Mouse (Mus musculus) urinary bladder, postnatal 14 days (tissue): ENCODE results near the gene Angptl8.

Source experiments
- DNase-seq: peaks from one replicate; pipeline ENCODE4 v3.0.0; 2021; ENCODE audit warnings: low spot score

Angptl8 gene

GRCm38 (mm10) chr9:21816716-21817305, 18.5 kb upstream of the Angptl8 start:
- no peak for DNase-seq

GRCm38 (mm10) chr9:21818125-21818524, 17.2 kb upstream of the Angptl8 start:
- DNase-seq = no peak

- DNase-seq = no peak
Observed at GRCm38 (mm10) chr9:21818561-21818960, 16.7 kb upstream of the Angptl8 start.

GRCm38 (mm10) chr9:21819181-21819729, 16.1 kb upstream of the Angptl8 start:
- DNase-seq = no peak

- no peak for DNase-seq
Observed at GRCm38 (mm10) chr9:21820183-21820582, 15.1 kb upstream of the Angptl8 start.

- no peak for DNase-seq
Observed at GRCm38 (mm10) chr9:21822686-21823085, 12.6 kb upstream of the Angptl8 start.

- DNase-seq = no peak
Observed at GRCm38 (mm10) chr9:21823957-21824356, 11.4 kb upstream of the Angptl8 start.

- DNase-seq = no peak
Observed at GRCm38 (mm10) chr9:21824366-21824765, 10.9 kb upstream of the Angptl8 start.

GRCm38 (mm10) chr9:21829834-21830460, 5.4 kb upstream of the Angptl8 start:
- no peak for DNase-seq

GRCm38 (mm10) chr9:21830461-21830850, 4.9 kb upstream of the Angptl8 start:
- no peak for DNase-seq

GRCm38 (mm10) chr9:21830936-21831335, 4.4 kb upstream of the Angptl8 start:
- no peak for DNase-seq

- DNase-seq = no peak
Observed at GRCm38 (mm10) chr9:21831558-21832240, 3.6 kb upstream of the Angptl8 start.

GRCm38 (mm10) chr9:21837690-21838089, 2.4 kb downstream of the Angptl8 start:
- no peak for DNase-seq

GRCm38 (mm10) chr9:21840115-21840787, 4.9 kb downstream of the Angptl8 start:
- peak; percentile 49 for DNase-seq

GRCm38 (mm10) chr9:21841340-21841739, 6.0 kb downstream of the Angptl8 start:
- no peak for DNase-seq

- peak; percentile 41 for DNase-seq
Observed at GRCm38 (mm10) chr9:21842391-21842790, 7.1 kb downstream of the Angptl8 start.

- DNase-seq = no peak
Observed at GRCm38 (mm10) chr9:21843086-21843485, 7.8 kb downstream of the Angptl8 start.

GRCm38 (mm10) chr9:21845381-21846080, 10.2 kb downstream of the Angptl8 start:
- DNase-seq = peak; percentile 54

- DNase-seq = peak; percentile 46
Observed at GRCm38 (mm10) chr9:21846755-21847341, 11.5 kb downstream of the Angptl8 start.

- DNase-seq = no peak
Observed at GRCm38 (mm10) chr9:21847425-21847824, 12.1 kb downstream of the Angptl8 start.

- no peak for DNase-seq
Observed at GRCm38 (mm10) chr9:21847926-21848325, 12.6 kb downstream of the Angptl8 start.
